8 mouse cellular contexts compared by ENCODE assay signal in the genomic region with DNA sequence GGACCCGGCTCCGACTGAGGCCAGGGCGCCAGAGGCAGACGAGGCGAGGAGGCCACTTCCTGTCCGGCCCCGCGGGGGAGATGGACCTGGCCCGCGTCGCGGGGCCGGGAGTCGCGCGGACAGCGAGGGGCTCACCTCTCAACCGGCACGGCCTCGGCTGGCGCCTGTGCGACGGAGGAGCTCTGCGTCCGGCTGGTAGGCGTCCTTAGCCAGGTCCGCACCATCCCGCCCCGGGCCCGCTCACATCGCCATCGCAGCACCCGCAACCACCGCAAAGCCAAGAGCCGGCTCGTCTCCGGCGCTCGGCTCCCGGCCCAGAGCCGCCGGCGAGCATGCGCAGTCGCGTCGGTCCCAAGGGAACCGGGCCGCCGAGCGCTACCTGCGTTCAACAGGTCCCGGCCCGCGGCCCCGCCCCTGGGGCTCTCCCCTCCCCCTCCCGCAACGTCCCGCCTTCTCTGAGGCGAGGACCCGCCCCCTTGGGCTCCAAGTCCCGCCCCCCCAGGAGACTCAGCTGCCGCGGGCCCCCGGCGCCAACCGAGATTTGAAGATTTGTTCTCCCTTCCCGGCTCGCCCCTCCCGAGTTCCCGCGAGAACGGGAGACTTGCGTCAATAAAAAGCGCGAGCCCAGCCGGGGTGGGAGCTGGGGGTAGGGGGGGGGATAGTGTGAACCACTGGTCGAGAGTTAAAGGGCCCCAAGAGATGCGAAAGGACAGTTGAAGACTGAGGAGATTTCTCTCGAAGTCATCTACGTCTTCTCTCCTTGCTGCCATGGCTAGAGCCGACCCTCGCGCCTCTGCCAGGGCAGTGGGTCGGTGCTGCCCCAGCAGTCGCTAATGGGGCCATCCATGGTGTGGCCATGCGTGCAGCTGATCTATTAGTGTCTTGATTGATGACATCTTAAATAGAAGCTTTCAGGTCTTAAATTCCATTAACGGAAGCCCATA. TPM values are rescaled to one million over a fixed set of nuclear protein-coding genes. Genes with fewer than 3 reads are reported as not detected.
DNase-seq lines count a peak whose midpoint lies in the region; ATAC-seq lines count a peak whose summit lies in the region.

Gene Fam135a, minus strand, starts transcription at position 416 of the 944 bp plus-strand sequence.

- H3K9me3 ChIP-seq in embryonic facial prominence, embryonic 10.5 days = no peaks in the 10 kb centered on the region
- no peaks in the 10 kb centered on the region for H3K9me3 ChIP-seq in midbrain, embryonic 11.5 days (ENCODE audit: control insufficient read depth, low read length)

- WGBS in embryonic facial prominence, embryonic 10.5 days = 1% methylated on average over 88 of the region's 88 CpGs
- under 1% methylated on average over 72 of the region's 88 CpGs for WGBS in midbrain, embryonic 11.5 days

- H3K27ac ChIP-seq in embryonic facial prominence, embryonic 10.5 days (replicated peaks) = peak within 1 kb of the TSS; percentile 96
- peak within 1 kb of the TSS; percentile 68 for H3K27ac ChIP-seq in midbrain, embryonic 11.5 days (ENCODE audit: low read depth, low read length)

- H3K9ac ChIP-seq in midbrain, embryonic 11.5 days (ENCODE audit: low read length) = peak within 1 kb of the TSS; percentile 90

- intact Hi-C loops in left cerebral cortex, postnatal 4 days (cut with DNase I) = no loop called here

- H3K4me1 ChIP-seq in embryonic facial prominence, embryonic 10.5 days = peaks cover 24% of the 10 kb centered on the region
- 0 out of 2 replicates have a peak, but pooled peaks cover 4% of the 10 kb centered on the region for H3K4me1 ChIP-seq in midbrain, embryonic 11.5 days (ENCODE audit: control insufficient read depth, insufficient read depth, low read length)

- peak; percentile 99 for DNase-seq in adrenal gland, postnatal 14 days
- DNase-seq in embryonic facial prominence, embryonic 10.5 days (ENCODE audit: low spot score) = peak; percentile 99
- DNase-seq in heart, adult 11 months = peak; percentile 99
- peak; percentile 92 for DNase-seq in kidney, adult 11 months
- peak; percentile 99 for DNase-seq in left cerebral cortex, postnatal 4 days
- peak; percentile 99 for DNase-seq in midbrain, embryonic 11.5 days (ENCODE audit: low spot score, missing footprints)
- peak; percentile 90 for DNase-seq in skeletal muscle tissue, adult 2 months (ENCODE audit: low read depth, low spot score)

- peak within 1 kb of the TSS; percentile 76 for H3K4me2 ChIP-seq in midbrain, embryonic 11.5 days

- H3K36me3 ChIP-seq in embryonic facial prominence, embryonic 10.5 days (replicated peaks) = no peaks in the 10 kb centered on the region
- H3K36me3 ChIP-seq in midbrain, embryonic 11.5 days (ENCODE audit: control insufficient read depth, insufficient read depth, low read length) = no peaks in the 10 kb centered on the region

- peak within 1 kb of the TSS; percentile 94 for H3K4me3 ChIP-seq in embryonic facial prominence, embryonic 10.5 days
- peak within 1 kb of the TSS; percentile 90 for H3K4me3 ChIP-seq in midbrain, embryonic 11.5 days (ENCODE audit: low read depth, low read length)

- ATAC-seq in midbrain, embryonic 11.5 days (ENCODE audit: low FRiP score) = peak; percentile 91
- ATAC-seq in erythroid progenitor cell, adult 5-6 weeks (replicated peaks; ENCODE audit: low FRiP score, poor library complexity, severe bottlenecking) = no peak

- no peaks in the 10 kb centered on the region for H3K27me3 ChIP-seq in embryonic facial prominence, embryonic 10.5 days (replicated peaks; ENCODE audit: low read depth, poor library complexity, severe bottlenecking)
- H3K27me3 ChIP-seq in midbrain, embryonic 11.5 days (ENCODE audit: control insufficient read depth, insufficient read depth, low read length) = no peaks in the 10 kb centered on the region

RNA-seq across cellular contexts. Expression of gene Fam135a, which starts in this region (rescaled TPM):
- 18.8 and 22.0 TPM in 2 replicates for total RNA-seq in adrenal gland, postnatal 14 days (2021)
- 43.6 and 46.5 TPM in 2 replicates for polyA plus RNA-seq in embryonic facial prominence, embryonic 10.5 days (2016; fragmentation: Nextera tagmentation; extraction: Ambion mirVana)
- 10 to 100 TPM; 42.8 to 43.2 TPM for total RNA-seq in left cerebral cortex, postnatal 4 days (2021)
- 32.8 and 39.2 TPM in 2 replicates for polyA plus RNA-seq in midbrain, embryonic 11.5 days (2014; fragmentation: Nextera tagmentation; extraction: Ambion mirVana)
- total RNA-seq in erythroid progenitor cell, adult 5-6 weeks (2015; ENCODE audit: low replicate concordance) = not detected in 2 replicates
- total RNA-seq in erythroid progenitor cell, adult 5-6 weeks (2017; ENCODE audit: low replicate concordance) = not detected in 2 replicates

Comparison
In these comparisons a context has a peak if more than half of its experiments do, and no peak if none do; other contexts are left out.
1. RNA of gene Fam135a (total RNA-seq): 42.8 to 43.2 TPM in left cerebral cortex, postnatal 4 days and 18.8 to 22.0 TPM in adrenal gland, postnatal 14 days; not detected in erythroid progenitor cell, adult 5-6 weeks; every median in the first group is over 10 times any median in the second.
2. Peak in every context shown above with its lines, with median percentiles within 50 percentile points of each other: DNase-seq.